Mouse (Mus musculus) embryonic fibroblast, embryonic 13.5 days (primary cell): ENCODE measurements around the gene Rhox10.

Experiments
- CTCF ChIP-seq: IDR thresholded peaks from 2 replicates; pipeline ENCODE4 v1.5.1; 2011; ENCODE audit warnings: mild to moderate bottlenecking, control low read depth, low read length, moderate library complexity, borderline replicate concordance; ENCODE audit not compliant: insufficient read depth
- POLR2A ChIP-seq: IDR thresholded peaks from 2 replicates; pipeline ENCODE4 v1.6.1; 2011; ENCODE audit warnings: low read depth, mild to moderate bottlenecking, control low read depth, low read length, moderate library complexity

DNA sequence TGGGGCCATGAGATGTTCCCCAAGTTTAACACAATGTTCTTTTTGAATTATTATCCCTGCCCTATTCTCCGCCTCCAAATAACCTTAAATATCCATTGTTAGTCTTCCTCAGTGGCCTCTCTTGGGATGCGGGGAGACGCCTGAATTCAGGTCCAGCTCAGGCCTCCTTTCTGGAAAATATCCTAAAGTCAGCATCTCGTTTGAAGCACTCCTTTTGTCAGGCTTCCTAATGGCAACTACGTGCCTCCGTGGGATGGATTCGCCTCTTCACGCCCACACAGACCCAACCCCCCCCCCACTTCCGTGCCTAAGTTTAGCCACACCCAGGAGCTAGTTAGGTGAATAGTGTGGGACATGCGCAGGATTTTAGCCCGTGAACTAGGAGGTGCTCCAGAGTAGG, at the start of gene Rhox10:
- TF ChIP-seq POLR2A (no peak), CTCF (no peak)
